Mouse (Mus musculus): Measurements from ENCODE around the gene Chia1. TPM values are rescaled to one million over a fixed set of nuclear protein-coding genes. Genes with fewer than 3 reads are reported as not detected.

Chia1 gene
- polyA plus RNA-seq (2015; fragmentation: Nextera tagmentation; extraction: Ambion mirVana), result not detected in 2 replicates

GRCm38 (mm10) chr3:106112929-106113328 is at the start of gene Chia1:
Gene Chia1 (plus strand): TSS chr3:106113229.

DNA sequence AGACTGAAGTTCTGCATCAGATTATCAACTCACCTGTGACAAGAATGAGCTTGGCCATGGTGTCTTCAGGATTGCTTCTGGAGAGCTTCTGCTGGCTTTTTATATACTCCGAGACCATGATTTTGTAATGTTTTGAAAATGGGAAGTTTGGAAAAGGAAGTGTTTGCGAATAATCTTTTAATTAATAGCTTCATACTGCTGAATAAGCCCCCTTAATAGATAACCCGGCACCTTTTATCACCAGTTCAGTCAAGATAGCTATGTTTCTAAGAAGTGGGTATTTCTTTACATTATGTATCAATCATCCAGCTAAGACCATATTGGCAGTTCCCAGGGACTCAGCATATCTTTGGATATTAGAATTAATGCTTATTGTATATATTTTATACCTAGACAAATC is 54.4 kb downstream of the Chia1 start, which contains the start of gene Chil3:
Gene Chil3, minus strand, starts transcription at position 101 of the 400 bp plus-strand sequence.

Other genes with a start within 250 kb of the Chia1 start
- 4.8 and 7.8 TPM in 2 replicates for gene Adora3, start 242.4 kb upstream of the Chia1 start, polyA plus RNA-seq (2015; fragmentation: Nextera tagmentation; extraction: Ambion mirVana)
- gene Tmigd3, start 242.3 kb upstream of the Chia1 start, polyA plus RNA-seq (2015; fragmentation: Nextera tagmentation; extraction: Ambion mirVana), result 0.45 and 0.67 TPM in 2 replicates
- gene I830077J02Rik, start 180.6 kb upstream of the Chia1 start, polyA plus RNA-seq (2015; fragmentation: Nextera tagmentation; extraction: Ambion mirVana), result 9.4 and 11.1 TPM in 2 replicates
- 44.3 and 54.8 TPM in 2 replicates for gene Wdr77, start 153.9 kb upstream of the Chia1 start, polyA plus RNA-seq (2015; fragmentation: Nextera tagmentation; extraction: Ambion mirVana)
- 313 and 317 TPM in 2 replicates for gene Atp5f1, start 153.1 kb upstream of the Chia1 start, polyA plus RNA-seq (2015; fragmentation: Nextera tagmentation; extraction: Ambion mirVana)
- 1.8 and 2.1 TPM in 2 replicates for gene Ovgp1, start 139.5 kb upstream of the Chia1 start, polyA plus RNA-seq (2015; fragmentation: Nextera tagmentation; extraction: Ambion mirVana)
- not detected in 2 replicates for gene Pifo, start 98.6 kb upstream of the Chia1 start, polyA plus RNA-seq (2015; fragmentation: Nextera tagmentation; extraction: Ambion mirVana)
- gene Chil5, start 80.4 kb upstream of the Chia1 start, polyA plus RNA-seq (2015; fragmentation: Nextera tagmentation; extraction: Ambion mirVana), result 0.51 and 0.66 TPM in 2 replicates
- gene Chil3, start 54.3 kb downstream of the Chia1 start, polyA plus RNA-seq (2015; fragmentation: Nextera tagmentation; extraction: Ambion mirVana), result 51.0 and 68.1 TPM in 2 replicates
- not detected in 2 replicates for gene Chil4, start 106.3 kb downstream of the Chia1 start, polyA plus RNA-seq (2015; fragmentation: Nextera tagmentation; extraction: Ambion mirVana)

All from spleen, postnatal 0 days (tissue).